In genomic region chr2:61283829-61284601, GRCm38 (mm10) we compare ENCODE assay signal across 14 mouse cellular contexts.
A peak's percentile ranks its signal among the peaks of the same experiment; 100 is the strongest.
DNase-seq lines count a peak whose midpoint lies in the region; ATAC-seq and TF ChIP-seq lines count a peak whose summit lies in the region.
"Had no signal": no experiment of that assay in that cellular context is flagged by ENCODE, and none has a peak within 500 bp of the region (broad histone marks: within the 10 kb centered on the region; RNA-seq: fewer than 3 reads in every experiment).

No protein-coding gene starts in this region.

- no peak for TF ChIP-seq POLR2A in brain, embryonic 14.5 days (IDR thresholded peaks at IDR 0.05; ENCODE audit: borderline replicate concordance, extremely low read depth, insufficient read depth, insufficient read length, poor library complexity, severe bottlenecking)

- H3K9ac ChIP-seq in forebrain, embryonic 13.5 days, result no peak overlapping the region
- H3K9ac ChIP-seq in limb, embryonic 11.5 days (ENCODE audit: low read length), result no peak overlapping the region

- peaks cover 16% of the 10 kb centered on the region for H3K4me1 ChIP-seq in forebrain, embryonic 13.5 days
- no peaks in the 10 kb centered on the region for H3K4me1 ChIP-seq in forebrain, embryonic 10.5 days
- no peaks in the 10 kb centered on the region for H3K4me1 ChIP-seq in limb, embryonic 11.5 days (ENCODE audit: control insufficient read depth, insufficient read depth, low read length)
- peaks cover 8% of the 10 kb centered on the region for H3K4me1 ChIP-seq in limb, embryonic 10.5 days

- TF ChIP-seq CTCF in brain, embryonic 14.5 days (IDR thresholded peaks at IDR 0.05; ENCODE audit: borderline replicate concordance, extremely low read depth, insufficient read depth, insufficient read length), result no peak

- peak overlapping the region; percentile 38 for H3K4me2 ChIP-seq in forebrain, embryonic 13.5 days
- no peak overlapping the region for H3K4me2 ChIP-seq in limb, embryonic 11.5 days (ENCODE audit: low read depth, severe bottlenecking)

- DNase-seq in forebrain, embryonic 10.5 days (ENCODE audit: extremely low spot score, low spot score), result no peak
- DNase-seq in limb, embryonic 11.5 days (ENCODE audit: low spot score), result peak; percentile 29
- DNase-seq in limb, embryonic 10.5 days (ENCODE audit: low spot score), result no peak
- peak; percentile 87 for DNase-seq in brain, embryonic 14.5 days (ENCODE audit: low read depth)
- peak; percentile 29 for DNase-seq in kidney, postnatal 14 days
- DNase-seq in urinary bladder, adult 18-20 months (ENCODE audit: low spot score in 2 of 2), result no peak
- DNase-seq: adrenal gland, adult 2 months; B cell, adult 2 months; cerebellum, adult 11-12 months; heart, postnatal 4 days; lung, adult 18-20 months; retina, postnatal 1 day had no signal

- peak; percentile 79 for ATAC-seq in forebrain, embryonic 13.5 days
- no peak; the same call in 1 of the 2 replicates for ATAC-seq in limb, embryonic 11.5 days (ENCODE audit: insufficient number of reproducible peaks, low FRiP score, low TSS enrichment, low read depth)
- no peak; the same call in 1 of the 2 replicates for ATAC-seq in frontal cortex, adult (ENCODE audit: low TSS enrichment)

- no peaks in the 10 kb centered on the region for H3K27me3 ChIP-seq in forebrain, embryonic 13.5 days
- no peaks in the 10 kb centered on the region for H3K27me3 ChIP-seq in forebrain, embryonic 10.5 days (ENCODE audit: poor library complexity, severe bottlenecking)
- H3K27me3 ChIP-seq in limb, embryonic 11.5 days (ENCODE audit: control insufficient read depth, insufficient read depth, low read length), result no peaks in the 10 kb centered on the region
- no peaks in the 10 kb centered on the region for H3K27me3 ChIP-seq in limb, embryonic 10.5 days (ENCODE audit: low read depth, poor library complexity, severe bottlenecking)

- WGBS in forebrain, embryonic 13.5 days, result 45% methylated on average over 9 of the region's 9 CpGs
- WGBS in forebrain, embryonic 10.5 days, result 89% methylated on average over 9 of the region's 9 CpGs
- WGBS in limb, embryonic 11.5 days, result 54% methylated on average over 9 of the region's 9 CpGs
- WGBS in limb, embryonic 10.5 days, result 78% methylated on average over 9 of the region's 9 CpGs

- no peak overlapping the region for H3K4me3 ChIP-seq in forebrain, embryonic 13.5 days
- H3K4me3 ChIP-seq in forebrain, embryonic 10.5 days, result no peak overlapping the region
- H3K4me3 ChIP-seq in limb, embryonic 11.5 days (ENCODE audit: low read depth, low read length), result no peak overlapping the region
- no peak overlapping the region for H3K4me3 ChIP-seq in limb, embryonic 10.5 days

- no peaks in the 10 kb centered on the region for H3K36me3 ChIP-seq in forebrain, embryonic 13.5 days (ENCODE audit: poor library complexity, severe bottlenecking)
- H3K36me3 ChIP-seq in forebrain, embryonic 10.5 days (replicated peaks), result no peaks in the 10 kb centered on the region
- H3K36me3 ChIP-seq in limb, embryonic 11.5 days (ENCODE audit: control insufficient read depth, insufficient read depth, low read length), result no peaks in the 10 kb centered on the region
- H3K36me3 ChIP-seq in limb, embryonic 10.5 days, result no peaks in the 10 kb centered on the region

- no peak overlapping the region for H3K27ac ChIP-seq in forebrain, embryonic 13.5 days
- H3K27ac ChIP-seq in forebrain, embryonic 10.5 days, result no peak overlapping the region
- H3K27ac ChIP-seq in limb, embryonic 11.5 days (replicated peaks; ENCODE audit: low read depth, low read length), result no peak overlapping the region
- no peak overlapping the region; the same call in 1 of the 2 replicates for H3K27ac ChIP-seq in limb, embryonic 10.5 days

- H3K9me3 ChIP-seq in forebrain, embryonic 13.5 days (replicated peaks), result no peaks in the 10 kb centered on the region
- no peaks in the 10 kb centered on the region for H3K9me3 ChIP-seq in forebrain, embryonic 10.5 days
- H3K9me3 ChIP-seq in limb, embryonic 11.5 days (ENCODE audit: control insufficient read depth, low read length), result no peaks in the 10 kb centered on the region
- no peaks in the 10 kb centered on the region for H3K9me3 ChIP-seq in limb, embryonic 10.5 days (replicated peaks)

Comparison
In these comparisons a context has a peak if more than half of its experiments do, and no peak if none do; other contexts are left out.
1. DNase-seq: peak in limb, embryonic 11.5 days (single experiment), brain, embryonic 14.5 days (single experiment) and kidney, postnatal 14 days (single experiment); none in forebrain, embryonic 10.5 days (single experiment), limb, embryonic 10.5 days (single experiment) and urinary bladder, adult 18-20 months (0 of 2).